Mouse (Mus musculus): ENCODE measurements around the gene Babam2. TPM values are rescaled to one million over a fixed set of nuclear protein-coding genes. Genes with fewer than 3 reads are reported as not detected.

Gene Babam2
- polyA plus RNA-seq, 1 experiment, result 70.1 TPM

DNA sequence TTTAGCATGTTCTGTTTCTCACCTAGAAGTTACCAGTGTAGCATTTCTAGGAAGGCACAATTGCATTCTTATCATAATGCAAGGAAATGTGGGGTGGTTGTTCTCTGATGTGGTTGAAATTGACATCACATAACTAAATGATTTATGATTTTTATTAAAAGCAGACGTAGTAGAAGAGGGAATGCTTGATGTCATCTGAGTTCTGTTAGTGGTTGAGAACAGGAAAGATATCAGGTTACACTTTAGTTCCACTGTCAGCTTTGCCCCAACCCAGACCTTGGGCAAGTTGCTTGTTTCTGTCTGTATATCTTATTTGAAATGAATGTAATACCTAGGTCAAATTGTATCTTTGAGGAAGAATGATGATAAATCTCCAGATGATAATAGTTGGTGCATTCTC, 162.9 kb downstream of the Babam2 start:
- no peak overlapping the region for H3K27ac ChIP-seq (replicated peaks; ENCODE audit: low read depth, low read length)
- no peak overlapping the region for H3K4me3 ChIP-seq (ENCODE audit: insufficient read depth, low read depth, low read length)
- peaks cover 3% of the 10 kb centered on the region for H3K4me1 ChIP-seq (ENCODE audit: control insufficient read depth, insufficient read depth, insufficient read length, low read length)

DNA sequence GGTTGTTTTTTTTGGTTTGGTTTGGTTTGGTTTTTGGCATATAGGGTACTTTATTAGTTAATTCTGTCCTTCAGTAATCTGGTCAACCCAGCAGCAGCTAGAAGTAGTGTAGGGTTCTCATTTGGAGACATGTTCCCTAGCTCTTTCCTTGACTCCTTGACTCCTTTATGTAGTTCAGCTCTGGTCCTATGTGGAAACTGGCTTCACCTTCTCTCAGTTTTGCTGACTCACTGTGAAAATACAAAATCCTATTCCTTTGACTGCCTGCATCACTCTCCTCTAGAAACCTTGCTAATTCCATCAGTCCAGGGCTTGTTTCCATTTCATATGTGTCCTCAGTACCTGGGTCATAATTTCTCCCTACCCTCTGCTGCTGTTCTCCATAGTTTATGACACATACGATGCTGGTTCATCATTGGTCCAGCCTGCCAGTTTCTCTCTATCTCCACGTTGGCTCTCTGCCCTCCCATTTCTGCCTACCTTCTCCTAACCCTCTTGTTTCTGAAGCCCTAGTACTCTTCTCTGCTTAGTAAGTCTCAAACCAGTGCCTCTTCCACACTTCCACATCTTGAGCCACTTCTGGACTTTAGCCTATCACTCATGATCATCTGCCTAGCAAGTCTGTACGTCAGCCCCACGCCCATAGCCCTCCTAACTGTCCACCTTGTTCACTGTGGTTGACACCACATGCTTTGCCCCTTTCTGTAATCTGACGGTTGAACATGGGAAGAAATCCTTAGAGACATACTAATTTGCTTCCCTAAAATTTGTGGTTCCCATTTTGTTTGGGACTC, 163.5 kb downstream of the Babam2 start:
- Histone ChIP-seq H3K4me3 (ENCODE audit: insufficient read depth, low read depth, low read length) (no peak overlapping the region), H3K4me1 (ENCODE audit: control insufficient read depth, insufficient read depth, insufficient read length, low read length) (peaks cover 3% of the 10 kb centered on the region), H3K27ac (replicated peaks; ENCODE audit: low read depth, low read length) (no peak overlapping the region)

DNA sequence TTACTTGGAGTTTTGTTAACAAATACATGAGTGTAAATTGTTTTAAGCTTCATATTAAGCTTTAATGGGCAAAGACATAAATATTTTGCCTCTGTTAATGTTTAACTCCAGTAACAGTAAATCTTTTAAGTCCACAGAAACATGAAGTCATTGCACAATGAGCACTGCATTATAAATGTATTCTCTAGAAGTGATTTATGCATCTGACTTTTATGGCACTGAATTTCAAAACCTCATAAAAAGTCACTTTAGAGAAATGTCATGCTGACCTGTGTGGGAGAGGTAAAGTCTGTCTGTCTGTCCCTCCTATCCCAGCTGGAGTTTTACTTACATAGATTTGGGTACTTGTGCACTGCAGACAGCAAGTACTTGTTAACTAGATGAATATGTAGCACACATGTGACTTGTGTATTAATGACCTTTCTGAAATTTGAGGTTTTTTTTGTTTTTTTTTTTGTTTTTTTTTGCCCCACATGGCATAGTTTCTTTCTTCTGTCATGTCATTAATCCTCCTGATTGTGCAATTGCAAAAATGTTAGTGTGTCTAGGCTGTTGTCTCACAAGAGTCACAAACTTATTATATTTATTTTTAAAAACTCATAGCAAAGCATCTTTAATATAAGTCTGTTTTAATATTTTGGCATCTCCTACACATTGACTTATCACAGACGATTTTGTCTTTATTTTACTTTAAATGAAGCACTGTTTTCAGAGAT, 165.4 kb downstream of the Babam2 start:
- no peak overlapping the region for H3K27ac ChIP-seq (replicated peaks; ENCODE audit: low read depth, low read length)
- peaks cover 3% of the 10 kb centered on the region for H3K4me1 ChIP-seq (ENCODE audit: control insufficient read depth, insufficient read depth, insufficient read length, low read length)
- H3K4me3 ChIP-seq (ENCODE audit: insufficient read depth, low read depth, low read length), result no peak overlapping the region

DNA sequence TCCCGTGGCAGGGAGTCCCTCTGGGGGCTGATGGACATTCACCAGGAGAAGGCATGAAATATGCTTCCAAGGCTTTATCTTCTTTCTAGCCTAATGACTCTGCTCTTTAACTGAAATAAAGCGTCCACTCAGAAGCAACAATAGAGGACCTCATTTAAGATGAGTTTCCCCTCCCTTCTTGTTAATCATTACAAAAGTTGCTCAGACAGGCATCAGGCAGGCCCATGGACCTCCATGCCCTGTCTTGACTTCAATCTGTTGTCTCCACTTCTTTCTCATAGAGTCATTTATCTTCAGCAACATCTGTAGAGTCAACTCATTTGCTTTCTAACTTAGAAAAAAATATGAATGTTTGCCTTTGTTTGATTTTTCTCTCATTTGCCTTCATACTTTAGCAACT, 166.6 kb downstream of the Babam2 start:
- H3K4me1 ChIP-seq (ENCODE audit: control insufficient read depth, insufficient read depth, insufficient read length, low read length), result peaks cover 3% of the 10 kb centered on the region
- no peak overlapping the region for H3K4me3 ChIP-seq (ENCODE audit: insufficient read depth, low read depth, low read length)
- H3K27ac ChIP-seq (replicated peaks; ENCODE audit: low read depth, low read length), result no peak overlapping the region

DNA sequence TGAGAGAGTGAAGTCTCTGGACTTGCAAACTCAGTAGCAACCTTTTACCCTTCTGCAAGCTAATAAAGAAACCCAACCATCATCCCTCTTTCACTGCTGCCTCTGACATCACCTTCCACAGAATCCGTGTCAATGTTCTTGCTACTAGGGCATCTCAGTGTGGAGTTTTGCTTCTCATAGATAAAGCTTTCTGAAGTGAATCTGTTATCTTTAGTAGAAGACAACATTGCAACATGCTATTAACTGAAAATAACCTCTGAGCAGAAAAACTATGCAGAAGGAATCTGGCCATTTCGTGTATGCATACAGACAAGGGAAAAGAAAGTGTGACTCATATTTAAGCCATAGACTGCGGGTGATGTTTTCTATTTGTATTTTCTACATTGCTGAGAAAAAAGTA, 168.6 kb downstream of the Babam2 start:
- Histone ChIP-seq H3K4me1 (ENCODE audit: control insufficient read depth, insufficient read depth, insufficient read length, low read length) (peaks cover 7% of the 10 kb centered on the region), H3K4me3 (ENCODE audit: insufficient read depth, low read depth, low read length) (no peak overlapping the region), H3K27ac (replicated peaks; ENCODE audit: low read depth, low read length) (no peak overlapping the region)

DNA sequence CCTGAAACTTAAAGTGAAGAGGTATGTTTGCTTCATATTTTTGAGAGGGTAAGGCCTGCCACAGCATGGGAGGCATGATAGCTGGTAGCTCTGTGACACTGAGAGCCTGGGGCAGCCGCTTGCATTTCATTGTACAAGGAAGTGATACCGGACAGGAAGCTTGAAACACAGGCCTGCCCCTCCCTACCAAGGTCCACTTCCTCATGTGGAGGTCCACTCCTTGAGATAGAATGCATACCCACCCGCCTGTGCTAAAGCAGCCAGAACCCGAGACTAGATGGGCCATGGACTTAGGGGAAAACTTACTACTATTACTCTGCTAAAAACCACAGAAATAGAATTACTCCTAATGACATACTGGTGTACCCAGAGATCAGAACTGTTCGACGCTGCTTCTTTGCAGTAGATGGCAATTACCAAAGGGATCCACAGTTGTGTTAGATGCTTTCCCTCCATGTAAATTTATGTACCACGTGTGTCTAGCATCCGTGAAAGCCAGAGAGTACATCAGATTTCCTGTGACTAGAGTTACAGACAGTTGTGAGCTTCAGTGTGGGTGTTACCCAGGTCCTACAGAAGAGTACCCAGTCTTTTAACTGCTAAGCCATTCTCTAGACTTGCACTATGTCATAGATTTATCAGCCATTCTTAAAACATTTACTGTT, 173.5 kb downstream of the Babam2 start:
- H3K4me3 ChIP-seq (ENCODE audit: insufficient read depth, low read depth, low read length), result no peak overlapping the region
- peaks cover 3% of the 10 kb centered on the region for H3K4me1 ChIP-seq (ENCODE audit: control insufficient read depth, insufficient read depth, insufficient read length, low read length)
- peak overlapping the region; percentile 54; the same call in 1 of the 2 replicates for H3K27ac ChIP-seq (replicated peaks; ENCODE audit: low read depth, low read length)

DNA sequence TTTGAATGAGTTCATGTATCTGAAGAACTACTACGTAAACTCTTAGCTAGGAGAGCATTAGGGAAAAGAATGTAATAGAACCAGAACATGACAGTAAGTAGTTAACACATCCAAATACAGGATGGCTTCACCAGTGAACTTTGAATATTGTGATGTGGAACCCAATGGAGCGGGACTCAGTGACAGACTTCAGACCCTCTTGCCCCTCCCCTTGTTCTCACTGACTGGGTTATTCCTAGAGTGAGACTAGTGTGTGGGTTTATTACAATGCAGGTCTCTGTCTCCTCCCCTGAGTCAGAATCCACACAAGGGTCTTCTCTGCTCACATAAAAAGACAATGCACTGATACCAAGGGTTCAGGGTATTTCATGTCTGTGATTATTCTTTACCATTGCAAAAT, 175.8 kb downstream of the Babam2 start:
- no peak overlapping the region for H3K4me3 ChIP-seq (ENCODE audit: insufficient read depth, low read depth, low read length)
- H3K27ac ChIP-seq (replicated peaks; ENCODE audit: low read depth, low read length), result no peak overlapping the region
- peaks cover 9% of the 10 kb centered on the region for H3K4me1 ChIP-seq (ENCODE audit: control insufficient read depth, insufficient read depth, insufficient read length, low read length)

DNA sequence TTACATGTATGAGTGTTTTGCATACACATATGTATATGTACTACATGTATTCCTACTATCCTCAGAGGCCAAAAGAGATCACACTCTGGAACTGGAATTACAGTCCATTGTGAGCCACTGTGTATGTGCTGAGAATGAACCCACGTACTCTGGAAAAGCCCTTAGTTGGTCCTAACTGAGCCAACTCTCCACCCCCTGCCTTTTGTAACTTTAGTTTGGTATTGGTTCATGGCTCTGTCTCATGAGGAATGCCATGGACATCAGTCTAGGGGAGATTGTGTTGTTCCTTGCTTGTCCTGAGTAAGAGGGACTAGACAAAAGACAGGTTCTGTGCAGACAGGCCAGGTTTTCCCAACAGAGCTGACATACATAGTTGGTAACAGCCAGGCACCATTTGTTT, 177.1 kb downstream of the Babam2 start:
- no peak overlapping the region for H3K4me3 ChIP-seq (ENCODE audit: insufficient read depth, low read depth, low read length)
- no peak overlapping the region for H3K27ac ChIP-seq (replicated peaks; ENCODE audit: low read depth, low read length)
- peaks cover 9% of the 10 kb centered on the region for H3K4me1 ChIP-seq (ENCODE audit: control insufficient read depth, insufficient read depth, insufficient read length, low read length)

DNA sequence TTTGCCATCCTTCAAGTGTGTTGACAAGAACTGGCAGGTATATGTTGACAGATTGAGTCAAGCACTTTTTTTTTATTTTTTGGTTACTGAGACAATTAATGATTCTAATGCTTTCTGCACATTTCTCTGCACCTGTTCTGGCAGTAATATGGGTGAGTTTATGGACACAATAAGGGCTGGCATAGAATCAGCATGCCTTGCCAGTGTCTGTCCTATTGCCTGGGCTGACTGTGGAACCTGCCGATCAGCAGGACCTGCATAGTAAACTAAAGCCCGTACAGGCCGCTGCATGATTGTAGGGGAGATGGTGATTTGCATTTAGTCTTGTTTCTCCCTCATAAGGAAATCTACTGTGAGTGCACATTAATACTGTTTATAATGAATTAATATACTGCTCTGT, 178.0 kb downstream of the Babam2 start:
- Histone ChIP-seq H3K27ac (replicated peaks; ENCODE audit: low read depth, low read length) (no peak overlapping the region), H3K4me1 (ENCODE audit: control insufficient read depth, insufficient read depth, insufficient read length, low read length) (peaks cover 9% of the 10 kb centered on the region; the same call in 1 of the 2 replicates), H3K4me3 (ENCODE audit: insufficient read depth, low read depth, low read length) (no peak overlapping the region)

DNA sequence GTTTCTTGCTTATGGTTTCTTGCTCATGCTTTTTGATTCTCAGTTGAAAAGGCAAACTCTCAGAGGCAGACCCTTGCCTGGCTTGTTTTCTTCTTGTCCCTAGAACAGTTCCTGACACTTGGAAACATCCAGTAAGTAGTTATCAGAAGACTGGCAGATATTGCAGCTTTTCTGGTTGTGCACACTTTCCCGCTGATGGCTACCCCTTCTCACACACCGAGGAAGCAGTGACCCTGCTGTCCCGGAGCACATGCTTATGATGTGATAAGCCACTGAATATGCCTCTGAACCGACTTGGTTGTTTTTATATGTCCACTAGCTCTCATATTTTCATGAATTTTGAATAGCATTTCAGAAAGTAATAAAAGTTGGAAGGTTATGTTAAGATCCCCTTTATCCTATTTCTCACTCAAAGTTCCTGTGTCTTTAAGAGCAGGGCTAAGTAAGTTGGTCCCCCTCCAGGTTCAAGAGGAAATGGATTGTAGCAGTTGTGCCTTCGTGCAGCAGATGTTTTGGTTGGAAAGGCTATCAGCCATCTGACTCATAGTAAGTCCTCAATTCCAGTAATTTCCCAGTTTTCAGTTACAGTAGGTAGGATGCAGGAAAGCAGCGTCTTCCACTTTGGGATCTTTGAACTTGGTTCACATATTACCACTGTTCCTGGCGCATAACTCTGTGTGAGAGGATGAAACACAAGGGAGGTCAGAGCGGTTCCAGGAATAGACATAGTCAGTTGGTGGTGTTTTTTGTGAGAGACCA, 178.9 kb downstream of the Babam2 start:
- Histone ChIP-seq H3K4me1 (ENCODE audit: control insufficient read depth, insufficient read depth, insufficient read length, low read length) (peaks cover 8% of the 10 kb centered on the region), H3K27ac (replicated peaks; ENCODE audit: low read depth, low read length) (peak overlapping the region; percentile 77), H3K4me3 (ENCODE audit: insufficient read depth, low read depth, low read length) (peak overlapping the region; percentile 17; the same call in 1 of the 2 replicates)

DNA sequence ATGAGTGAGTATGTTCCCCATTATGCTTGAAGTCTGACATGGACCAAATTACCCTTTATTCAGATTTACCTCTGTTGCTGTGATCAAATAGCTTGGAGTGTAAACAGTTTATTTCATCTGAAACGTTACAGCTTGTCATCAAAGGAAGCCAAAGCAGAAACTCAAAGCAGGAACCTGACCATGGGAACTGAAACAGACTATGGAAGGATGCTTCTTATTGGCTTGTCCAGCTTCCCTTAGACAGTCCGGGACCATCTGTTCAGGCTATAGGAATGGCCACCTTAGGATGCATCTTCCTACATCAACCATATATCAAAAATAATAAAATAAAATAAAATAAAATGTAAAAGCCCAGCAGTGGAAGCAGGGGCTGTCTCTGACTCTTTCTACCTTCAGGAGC, 183.0 kb downstream of the Babam2 start:
- Histone ChIP-seq H3K4me1 (ENCODE audit: control insufficient read depth, insufficient read depth, insufficient read length, low read length) (peaks cover 11% of the 10 kb centered on the region), H3K4me3 (ENCODE audit: insufficient read depth, low read depth, low read length) (no peak overlapping the region), H3K27ac (replicated peaks; ENCODE audit: low read depth, low read length) (no peak overlapping the region)

DNA sequence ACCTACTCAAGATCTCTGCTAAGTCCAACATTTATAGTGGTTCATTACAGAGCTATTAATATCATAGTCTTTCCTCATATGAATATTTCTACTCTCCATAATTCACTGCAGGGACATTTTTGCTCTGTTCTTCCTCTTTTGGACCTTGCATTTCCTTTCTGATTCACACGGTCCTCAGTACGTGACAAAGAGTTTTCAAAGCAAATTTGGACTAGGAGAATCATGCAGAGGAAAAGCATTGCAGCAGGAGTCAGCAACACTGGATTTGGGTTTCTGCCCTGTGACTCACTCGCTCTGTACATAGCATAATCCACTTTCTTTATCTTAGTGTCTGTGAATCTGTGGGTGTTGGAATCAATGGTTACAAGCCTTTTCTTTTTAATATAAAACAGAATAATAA, 184.8 kb downstream of the Babam2 start:
- Histone ChIP-seq H3K27ac (replicated peaks; ENCODE audit: low read depth, low read length) (no peak overlapping the region), H3K4me3 (ENCODE audit: insufficient read depth, low read depth, low read length) (no peak overlapping the region)

DNA sequence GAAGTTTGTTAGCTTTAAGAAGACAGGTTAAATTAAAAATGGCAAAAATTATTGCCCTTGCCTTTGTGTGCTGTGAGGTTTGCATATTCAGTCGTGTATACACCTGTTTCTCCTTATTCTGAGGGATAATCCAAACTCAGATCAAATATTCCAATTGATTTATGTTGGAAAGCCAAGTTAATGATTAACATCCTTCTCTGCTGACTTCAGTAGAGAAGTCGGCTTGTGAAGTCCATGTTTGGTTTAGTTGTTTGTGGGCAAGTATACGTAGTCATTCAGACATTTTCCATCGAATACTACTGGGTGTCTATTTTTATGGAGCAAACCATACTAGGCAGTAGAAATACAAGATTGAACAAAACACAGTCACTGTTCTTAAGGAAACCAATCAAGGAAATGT, 187.5 kb downstream of the Babam2 start:
- H3K4me3 ChIP-seq (ENCODE audit: insufficient read depth, low read depth, low read length), result no peak overlapping the region
- no peak overlapping the region for H3K27ac ChIP-seq (replicated peaks; ENCODE audit: low read depth, low read length)
- peaks cover 5% of the 10 kb centered on the region for H3K4me1 ChIP-seq (ENCODE audit: control insufficient read depth, insufficient read depth, insufficient read length, low read length)

More for the DNA sequence above, 184.8 kb downstream of the Babam2 start:
- H3K4me1 ChIP-seq (ENCODE audit: control insufficient read depth, insufficient read depth, insufficient read length, low read length), result peaks cover 7% of the 10 kb centered on the region

DNA sequence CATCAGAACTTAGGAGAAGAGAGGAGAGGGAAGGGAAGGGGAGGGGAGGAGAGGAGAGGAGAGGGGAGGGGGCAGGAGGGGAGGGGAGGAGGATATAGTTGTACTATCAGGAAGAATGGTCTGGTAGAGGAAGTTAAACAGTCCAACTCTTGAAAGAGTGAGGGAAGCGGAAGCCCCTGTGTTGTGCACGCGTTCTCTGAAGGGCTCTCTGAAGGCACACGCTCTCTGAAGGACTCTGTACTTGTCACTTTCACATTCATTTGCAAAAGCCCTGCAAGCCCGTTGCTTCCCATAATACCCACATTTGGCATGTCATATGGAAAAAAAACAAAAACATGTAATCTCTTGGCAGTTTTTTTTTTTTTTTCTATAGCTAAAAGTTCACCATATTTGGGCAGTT, 190.1 kb downstream of the Babam2 start:
- H3K4me3 ChIP-seq (ENCODE audit: insufficient read depth, low read depth, low read length), result no peak overlapping the region
- no peaks in the 10 kb centered on the region; the same call in 1 of the 2 replicates for H3K4me1 ChIP-seq (ENCODE audit: control insufficient read depth, insufficient read depth, insufficient read length, low read length)
- H3K27ac ChIP-seq (replicated peaks; ENCODE audit: low read depth, low read length), result no peak overlapping the region

DNA sequence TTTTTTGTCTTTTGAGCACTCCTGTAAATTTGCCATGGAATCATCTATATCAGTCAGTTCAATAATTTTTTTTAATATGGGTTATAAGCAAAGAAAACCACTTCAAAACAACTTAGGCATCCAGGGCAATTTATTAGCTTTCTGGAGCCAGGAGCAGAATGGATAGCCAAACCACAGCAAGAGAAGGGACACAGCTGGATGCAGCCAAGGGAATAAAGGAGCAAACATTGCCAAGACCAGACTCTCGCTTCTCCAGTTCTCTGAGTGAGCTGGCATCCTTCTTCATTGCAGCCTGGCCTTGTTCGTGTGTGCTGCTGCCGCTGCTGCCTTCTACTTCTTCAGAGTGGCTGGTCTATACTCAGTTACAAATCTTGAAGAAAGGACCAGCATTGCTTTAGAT, 190.9 kb downstream of the Babam2 start:
- H3K4me3 ChIP-seq (ENCODE audit: insufficient read depth, low read depth, low read length), result no peak overlapping the region
- H3K4me1 ChIP-seq (ENCODE audit: control insufficient read depth, insufficient read depth, insufficient read length, low read length), result no peaks in the 10 kb centered on the region
- no peak overlapping the region for H3K27ac ChIP-seq (replicated peaks; ENCODE audit: low read depth, low read length)

Measured in brown adipose tissue, adult 24 weeks (tissue).